Mouse (Mus musculus): ENCODE measurements around the gene Pdilt. TPM values are rescaled to one million over a fixed set of nuclear protein-coding genes. Genes with fewer than 3 reads are reported as not detected.

Pdilt gene
- polyA plus RNA-seq, 2 experiments: not detected

GRCm38 (mm10) chr7:119554040-119554439 lies 30.8 kb upstream of the Pdilt start, which contains the start of gene Acsm2:
Gene Acsm2, plus strand, starts transcription at chr7:119554340.
- no peak for DNase-seq (ENCODE audit: low read depth in 3 of 3, low spot score in 3 of 3)
- Histone ChIP-seq H3K9ac (replicated peaks) (no peak within 1 kb of the TSS), H3K4me2 (ENCODE audit: low read depth) (no peak within 1 kb of the TSS), H3K9me3 (ENCODE audit: control insufficient read depth, low read length) (no peaks in the 10 kb centered on the region), H3K4me1 (replicated peaks; ENCODE audit: control insufficient read depth in 2 of 2, insufficient read depth in 2 of 2, low read length in 1 of 2) (no peaks in the 10 kb centered on the region), H3K36me3 (replicated peaks; ENCODE audit: control insufficient read depth, insufficient read depth, low read depth) (no peaks in the 10 kb centered on the region), H3K27me3 (ENCODE audit: control insufficient read depth, insufficient read depth, low read length) (no peaks in the 10 kb centered on the region), H3K27ac (no peak within 1 kb of the TSS), H3K4me3 (ENCODE audit: insufficient read depth in 1 of 2, low read depth in 2 of 2, low read length in 2 of 2) (no peak within 1 kb of the TSS)
- 59% methylated on average over 1 of the region's 1 CpGs for WGBS (ENCODE audit: insufficient replicate concordance)
- ATAC-seq (ENCODE audit: insufficient read depth): no peak
- no peak for TF ChIP-seq CTCF (IDR thresholded peaks at IDR 0.05; ENCODE audit: low read depth)
- no peak for TF ChIP-seq EP300 (IDR thresholded peaks at IDR 0.05; ENCODE audit: low read depth)

- Histone ChIP-seq H3K9me3 (ENCODE audit: control insufficient read depth, low read length) (no peaks in the 10 kb centered on the region), H3K27me3 (ENCODE audit: control insufficient read depth, insufficient read depth, low read length) (no peaks in the 10 kb centered on the region), H3K27ac (no peak overlapping the region), H3K4me2 (ENCODE audit: low read depth) (no peak overlapping the region), H3K36me3 (replicated peaks; ENCODE audit: control insufficient read depth, insufficient read depth, low read depth) (no peaks in the 10 kb centered on the region), H3K4me1 (replicated peaks; ENCODE audit: control insufficient read depth in 2 of 2, insufficient read depth in 2 of 2, low read length in 1 of 2) (no peaks in the 10 kb centered on the region), H3K4me3 (ENCODE audit: insufficient read depth in 1 of 2, low read depth in 2 of 2, low read length in 2 of 2) (no peak overlapping the region), H3K9ac (replicated peaks) (no peak overlapping the region)
- TF ChIP-seq EP300 (IDR thresholded peaks at IDR 0.05; ENCODE audit: low read depth): no peak
- no peak for TF ChIP-seq CTCF (IDR thresholded peaks at IDR 0.05; ENCODE audit: low read depth)
- no peak for DNase-seq (ENCODE audit: low read depth in 3 of 3, low spot score in 3 of 3)
- WGBS (ENCODE audit: insufficient replicate concordance): 49% methylated on average over 3 of the region's 3 CpGs
- ATAC-seq (ENCODE audit: insufficient read depth): no peak
These were observed 27.4 kb upstream of the Pdilt start for GRCm38 (mm10) chr7:119550471-119551222.

GRCm38 (mm10) chr7:119545572-119545971 lies 22.3 kb upstream of the Pdilt start:
- no peak for DNase-seq (ENCODE audit: low read depth in 3 of 3, low spot score in 3 of 3)
- Histone ChIP-seq H3K4me1 (replicated peaks; ENCODE audit: control insufficient read depth in 2 of 2, insufficient read depth in 2 of 2, low read length in 1 of 2) (no peaks in the 10 kb centered on the region), H3K27me3 (ENCODE audit: control insufficient read depth, insufficient read depth, low read length) (no peaks in the 10 kb centered on the region), H3K9me3 (ENCODE audit: control insufficient read depth, low read length) (no peaks in the 10 kb centered on the region), H3K4me3 (ENCODE audit: insufficient read depth in 1 of 2, low read depth in 2 of 2, low read length in 2 of 2) (no peak overlapping the region), H3K36me3 (replicated peaks; ENCODE audit: control insufficient read depth, insufficient read depth, low read depth) (no peaks in the 10 kb centered on the region), H3K27ac (no peak overlapping the region), H3K4me2 (ENCODE audit: low read depth) (no peak overlapping the region), H3K9ac (replicated peaks) (no peak overlapping the region)
- ATAC-seq (ENCODE audit: insufficient read depth): no peak
- TF ChIP-seq CTCF (IDR thresholded peaks at IDR 0.05; ENCODE audit: low read depth) (no peak), EP300 (IDR thresholded peaks at IDR 0.05; ENCODE audit: low read depth) (no peak)

- 44% methylated on average over 2 of the region's 2 CpGs for WGBS (ENCODE audit: insufficient replicate concordance)
- Histone ChIP-seq H3K27ac (no peak overlapping the region), H3K4me3 (ENCODE audit: insufficient read depth in 1 of 2, low read depth in 2 of 2, low read length in 2 of 2) (no peak overlapping the region), H3K9ac (replicated peaks) (no peak overlapping the region), H3K4me2 (ENCODE audit: low read depth) (no peak overlapping the region), H3K36me3 (replicated peaks; ENCODE audit: control insufficient read depth, insufficient read depth, low read depth) (no peaks in the 10 kb centered on the region), H3K27me3 (ENCODE audit: control insufficient read depth, insufficient read depth, low read length) (no peaks in the 10 kb centered on the region), H3K9me3 (ENCODE audit: control insufficient read depth, low read length) (no peaks in the 10 kb centered on the region), H3K4me1 (replicated peaks; ENCODE audit: control insufficient read depth in 2 of 2, insufficient read depth in 2 of 2, low read length in 1 of 2) (no peaks in the 10 kb centered on the region)
- no peak for DNase-seq (ENCODE audit: low read depth in 3 of 3, low spot score in 3 of 3)
- no peak for ATAC-seq (ENCODE audit: insufficient read depth)
- TF ChIP-seq EP300 (IDR thresholded peaks at IDR 0.05; ENCODE audit: low read depth) (no peak), CTCF (IDR thresholded peaks at IDR 0.05; ENCODE audit: low read depth) (no peak)
These were observed 19.2 kb upstream of the Pdilt start for GRCm38 (mm10) chr7:119542445-119542844.

GRCm38 (mm10) chr7:119534389-119534788 lies 11.1 kb upstream of the Pdilt start:
- Histone ChIP-seq H3K27me3 (ENCODE audit: control insufficient read depth, insufficient read depth, low read length) (no peaks in the 10 kb centered on the region), H3K4me1 (replicated peaks; ENCODE audit: control insufficient read depth in 2 of 2, insufficient read depth in 2 of 2, low read length in 1 of 2) (no peaks in the 10 kb centered on the region), H3K36me3 (replicated peaks; ENCODE audit: control insufficient read depth, insufficient read depth, low read depth) (no peaks in the 10 kb centered on the region), H3K9me3 (ENCODE audit: control insufficient read depth, low read length) (no peaks in the 10 kb centered on the region), H3K27ac (no peak overlapping the region), H3K4me3 (ENCODE audit: insufficient read depth in 1 of 2, low read depth in 2 of 2, low read length in 2 of 2) (no peak overlapping the region), H3K4me2 (ENCODE audit: low read depth) (no peak overlapping the region), H3K9ac (replicated peaks) (no peak overlapping the region)
- ATAC-seq (ENCODE audit: insufficient read depth): no peak
- TF ChIP-seq EP300 (IDR thresholded peaks at IDR 0.05; ENCODE audit: low read depth): no peak
- TF ChIP-seq CTCF (IDR thresholded peaks at IDR 0.05; ENCODE audit: low read depth): no peak
- no peak for DNase-seq (ENCODE audit: low read depth in 3 of 3, low spot score in 3 of 3)
- WGBS (ENCODE audit: insufficient replicate concordance): 44% methylated on average over 2 of the region's 2 CpGs

Data from liver, embryonic 14.5 days (tissue).